Mouse (Mus musculus) heart, adult 9 months (tissue): ENCODE measurements at regions not wholly inside any gene's neighbourhood (a gene's known extent, or its start where the extent isn't known, plus 50 kb on each side); places are given as distances from the start of the nearest gene placed in this dataset.
A peak's percentile ranks its signal among the peaks of the same experiment; 100 is the strongest.

Experiments
- DNase-seq, 2 experiments: peaks; one replicate each; pipeline ENCODE4 v3.0.0; 2022; ENCODE audit warnings: low spot score in 2 of 2

DNA sequence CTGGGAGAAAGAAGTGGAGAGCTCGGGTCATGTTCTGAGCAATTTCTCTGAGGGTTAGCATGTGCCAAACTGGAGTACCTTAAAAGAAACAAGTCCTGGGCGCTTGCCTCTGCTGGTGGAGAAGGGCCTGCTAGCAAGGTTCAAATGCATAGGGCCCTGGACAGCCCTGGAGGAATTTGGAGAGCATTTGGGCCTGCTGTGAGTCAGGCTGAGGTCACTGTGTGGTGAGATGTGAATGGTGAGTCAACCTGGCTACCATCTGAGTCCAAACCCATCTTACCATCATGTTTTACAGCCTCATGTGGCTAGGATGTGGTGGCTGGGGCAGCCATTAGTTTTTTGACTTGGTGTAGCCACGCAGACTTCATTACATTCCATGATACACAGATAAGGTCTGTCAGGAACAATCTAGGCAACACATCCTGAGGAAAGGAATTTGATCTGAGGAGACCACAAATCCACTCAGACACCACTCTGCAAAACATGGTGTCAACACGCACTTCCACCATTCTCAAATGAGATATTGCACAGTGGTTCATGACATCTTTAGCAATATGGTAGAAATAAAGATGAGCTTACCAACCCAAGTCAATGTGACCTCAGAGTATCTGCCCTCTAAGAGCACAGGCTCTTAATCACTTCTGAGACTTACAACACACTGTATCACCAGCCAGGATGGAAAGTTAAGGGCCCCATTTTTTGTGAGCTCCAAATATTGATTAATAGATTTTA lies 83.1 kb downstream of the Thbs2 start:
- no peak for DNase-seq

DNA sequence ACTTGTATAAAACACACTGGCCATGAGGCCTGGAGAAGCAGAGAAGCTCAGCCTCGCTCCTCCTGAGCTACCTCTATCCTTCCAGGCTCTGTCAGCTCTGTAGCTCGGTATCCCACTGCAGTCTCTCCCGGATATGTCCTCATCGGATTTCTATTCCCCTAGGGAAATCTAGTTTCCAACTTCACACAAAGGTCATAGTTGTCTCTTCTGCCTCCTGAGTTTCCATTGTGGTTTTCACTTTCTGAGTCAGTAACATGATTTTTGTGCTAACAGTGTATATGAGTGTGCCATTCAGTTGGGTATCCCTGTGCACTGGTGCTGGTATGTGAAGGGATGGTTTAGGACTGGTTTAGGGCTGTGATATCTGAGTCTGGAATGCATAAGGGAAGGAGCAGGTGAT lies 85.2 kb downstream of the Thbs2 start:
- peak; percentile 18 to 21 for DNase-seq

DNA sequence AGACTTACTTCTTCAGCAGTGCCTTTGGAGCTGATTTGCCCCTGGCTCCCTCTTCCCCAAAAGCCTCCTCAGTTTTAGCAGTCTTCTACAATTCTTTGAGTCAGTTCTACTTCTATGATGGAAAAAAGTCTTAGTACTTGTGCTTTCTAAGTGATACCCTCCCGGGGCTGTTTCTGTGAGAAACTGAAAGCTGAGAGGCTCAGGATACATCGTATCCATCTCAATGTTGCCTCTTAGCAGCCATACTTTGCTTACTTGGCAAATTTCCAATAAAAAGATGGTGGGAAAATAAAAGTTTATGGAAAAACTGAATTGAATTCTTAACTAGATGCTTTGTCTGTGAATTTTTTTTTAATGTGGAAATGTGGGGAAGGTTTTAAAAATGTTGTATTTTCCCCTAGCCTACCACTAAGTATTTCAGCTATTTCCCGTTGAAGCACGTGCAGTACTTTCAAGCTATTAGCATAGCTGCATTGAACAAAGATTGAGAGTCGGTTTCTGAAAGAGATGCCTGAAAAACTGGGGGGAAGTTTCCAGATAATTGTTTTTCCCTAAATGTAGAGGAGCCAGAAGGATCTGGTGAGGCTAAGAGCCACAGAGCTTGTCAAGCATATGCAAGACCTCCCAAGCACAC lies 87.6 kb downstream of the Thbs2 start:
- DNase-seq, result no peak

DNA sequence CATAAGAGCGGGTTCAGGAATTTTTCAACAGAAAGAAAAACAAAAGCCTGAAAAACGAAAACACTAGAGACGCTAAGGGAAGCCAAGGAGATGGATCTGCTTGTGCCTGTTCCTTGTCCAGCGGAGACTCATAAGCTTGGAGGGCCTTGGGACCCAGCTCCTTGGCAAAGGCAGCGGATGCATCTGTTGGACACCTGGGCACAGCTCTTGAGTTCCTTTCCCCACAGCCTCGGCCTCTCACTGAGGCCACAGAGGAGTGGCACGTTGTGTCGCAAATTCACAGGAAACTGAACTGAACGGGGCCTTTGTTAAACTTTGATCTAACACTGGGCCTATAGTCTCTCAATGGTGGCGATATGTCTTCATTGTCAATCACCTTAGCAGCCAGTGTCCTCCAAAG lies 94.4 kb downstream of the Thbs2 start:
- DNase-seq, result peak in 1 of 2 experiments; percentile 20

DNA sequence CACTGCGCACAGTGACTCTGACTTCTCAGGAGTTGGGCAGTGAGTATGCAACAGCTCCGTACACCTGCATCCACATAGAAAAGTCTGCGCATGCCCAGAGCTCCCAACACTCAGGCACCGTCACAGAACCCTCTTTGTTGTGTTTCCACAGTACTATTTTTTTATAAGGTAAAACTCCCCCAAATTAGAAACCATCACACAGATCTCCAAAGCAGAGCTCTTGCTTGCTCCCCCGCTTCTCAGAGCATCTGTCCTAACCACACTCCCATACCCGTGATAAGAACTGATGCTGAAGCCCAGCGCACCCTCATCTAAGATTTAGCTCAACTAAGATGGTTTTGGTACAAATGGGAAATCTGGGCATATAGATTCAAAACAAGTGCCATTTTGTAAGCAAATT lies 97.6 kb downstream of the Thbs2 start:
- DNase-seq, result no peak

DNA sequence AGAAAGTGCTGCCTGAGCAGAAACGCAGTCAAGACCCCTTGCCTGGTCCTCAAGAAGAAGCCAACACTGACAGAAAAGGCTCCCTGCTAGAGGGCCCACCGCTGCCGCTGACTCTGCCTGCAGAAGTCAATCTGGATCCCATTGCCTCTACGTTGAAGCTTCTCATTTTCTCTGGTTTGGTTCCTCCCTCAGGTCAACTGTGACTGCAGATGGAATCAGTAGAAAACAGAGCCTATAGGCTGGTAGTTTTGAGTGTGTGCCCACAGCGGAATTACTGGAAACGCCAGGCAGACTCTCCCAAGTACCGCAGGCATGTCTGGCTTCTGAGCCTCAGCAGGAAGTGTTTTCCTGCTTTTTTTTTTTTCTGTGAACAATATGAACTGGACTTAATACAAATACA lies 98.5 kb downstream of the Thbs2 start:
- DNase-seq, result no peak

DNA sequence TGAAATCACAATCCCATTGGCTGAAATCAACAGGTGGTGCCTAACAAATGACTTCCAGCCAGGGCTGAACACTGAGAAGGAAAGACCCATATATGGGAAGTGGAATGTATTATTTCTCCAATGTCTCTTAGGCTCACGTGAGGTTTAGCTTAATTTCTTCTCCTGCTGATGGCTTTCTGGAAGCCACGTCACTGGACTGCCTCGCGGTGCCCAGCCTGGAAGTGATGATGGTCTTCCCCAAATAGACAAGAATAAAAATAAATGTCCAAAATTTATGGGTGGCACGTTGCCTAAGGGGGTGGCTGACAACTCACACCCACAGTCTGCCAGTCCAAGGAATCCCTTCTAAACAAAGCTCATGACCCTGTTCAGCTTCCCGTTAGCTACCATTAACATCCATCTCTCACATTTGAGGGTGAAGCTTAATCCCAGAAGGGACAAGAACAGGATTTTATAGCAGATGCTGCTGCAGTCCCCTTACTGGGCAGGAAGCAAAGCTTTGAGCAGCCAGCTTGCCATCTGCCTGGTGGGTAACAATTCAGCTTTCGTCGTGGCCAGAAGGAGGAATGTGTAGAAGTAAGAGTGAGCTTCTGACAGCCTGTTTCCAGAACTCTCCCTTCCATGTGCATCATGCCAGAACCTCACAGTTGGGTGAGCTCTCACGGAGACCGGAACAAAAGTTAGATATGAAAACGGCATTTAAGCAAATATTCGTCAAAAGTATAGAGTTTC lies 105.8 kb downstream of the Thbs2 start:
- no peak for DNase-seq

DNA sequence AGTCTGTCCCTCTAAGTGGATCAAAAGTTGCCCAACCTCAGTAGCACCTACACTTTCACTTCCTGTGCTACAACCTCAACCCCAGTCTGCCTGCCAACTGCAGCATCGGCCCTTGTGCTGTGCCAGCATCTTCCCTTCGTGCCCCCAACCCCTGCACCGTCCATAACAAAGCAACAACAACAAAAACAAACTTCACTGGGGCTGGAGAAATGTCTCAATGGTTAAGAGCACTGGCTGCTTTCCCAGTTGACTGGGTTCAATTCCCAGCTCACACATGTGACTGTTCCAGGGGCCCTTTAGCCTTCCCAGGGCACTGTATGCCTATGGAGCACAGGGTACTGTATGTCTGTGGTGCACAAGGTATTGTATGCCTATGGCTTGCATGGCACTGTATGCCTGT lies 114.4 kb downstream of the Thbs2 start:
- DNase-seq, result no peak

DNA sequence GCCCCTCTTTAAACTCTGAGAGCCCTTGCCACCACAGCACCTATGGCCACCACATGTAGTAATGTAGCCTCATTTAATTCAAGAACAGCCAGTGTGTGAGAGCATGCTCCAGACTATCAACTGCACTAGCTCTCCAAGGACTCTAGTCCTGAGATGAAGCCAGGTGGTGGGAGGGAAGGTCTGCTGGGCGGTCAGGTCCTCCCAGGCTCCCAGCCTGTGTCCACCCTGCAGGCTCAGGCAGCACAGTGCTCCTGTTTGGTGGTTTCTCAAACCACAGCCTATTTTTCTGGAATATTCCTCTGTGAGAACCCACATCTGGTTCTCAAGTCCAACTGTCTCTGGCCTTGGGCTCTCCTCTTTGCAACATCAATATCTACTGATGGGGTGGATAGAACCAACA lies 115.3 kb downstream of the Thbs2 start:
- peak; percentile 8 to 22 for DNase-seq

DNA sequence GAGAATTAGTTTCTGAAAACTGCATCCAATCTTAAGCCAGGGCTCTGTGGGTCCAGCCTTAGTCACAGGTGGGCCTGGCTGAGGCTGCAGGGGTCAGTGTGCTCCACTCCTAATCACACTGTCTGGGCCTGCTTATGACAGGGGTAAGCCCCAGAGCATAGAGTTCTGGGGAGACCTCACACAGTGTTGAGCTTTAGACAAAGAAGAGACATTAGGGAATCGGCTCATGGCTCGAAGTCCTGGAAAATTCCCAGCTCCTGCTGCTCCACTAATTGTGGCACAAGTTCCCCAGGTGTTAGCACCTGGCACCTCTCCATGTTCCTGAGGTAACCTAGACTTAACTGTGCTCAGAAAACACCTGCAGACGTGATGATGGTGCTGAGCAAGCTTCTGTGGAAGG lies 115.8 kb downstream of the Thbs2 start:
- DNase-seq, result no peak

DNA sequence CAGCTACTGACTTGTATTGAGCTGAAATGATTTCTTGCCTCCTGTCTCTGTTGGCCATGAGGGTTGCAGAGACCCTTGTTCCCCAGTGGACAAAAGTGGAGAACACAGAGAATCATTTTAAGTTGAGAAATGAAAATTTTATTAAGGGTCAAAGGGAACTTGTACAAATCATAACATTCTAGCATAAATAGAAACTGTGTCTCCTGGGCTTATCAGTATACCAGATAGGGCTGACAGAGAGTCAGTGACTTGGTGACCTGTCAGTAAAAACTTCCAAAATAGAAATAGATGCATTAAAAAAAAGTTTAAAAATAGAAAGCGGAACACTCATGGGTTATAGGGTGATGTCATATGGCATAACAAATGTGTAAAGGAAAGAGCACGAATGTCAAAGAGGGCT lies 117.9 kb downstream of the Thbs2 start:
- no peak for DNase-seq

DNA sequence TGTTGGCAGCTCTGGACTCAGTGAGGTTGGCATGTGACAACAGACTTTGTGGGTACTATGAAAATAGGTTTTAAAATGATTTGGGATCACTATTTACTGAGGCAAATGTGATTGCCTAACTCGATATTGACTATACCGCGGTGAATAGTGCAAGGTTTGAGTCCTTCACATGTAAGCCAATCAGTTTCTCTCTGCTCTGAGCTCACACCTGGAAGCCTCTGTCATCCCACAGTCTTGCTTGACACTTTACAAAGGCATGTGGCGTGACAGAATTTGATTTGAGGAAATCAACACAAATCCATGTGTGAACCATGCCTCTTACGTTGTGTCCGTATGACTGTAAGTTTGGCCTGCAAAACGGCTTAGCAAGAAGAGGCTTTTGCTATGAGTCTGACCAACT lies 122.9 kb downstream of the Thbs2 start:
- DNase-seq, result no peak

DNA sequence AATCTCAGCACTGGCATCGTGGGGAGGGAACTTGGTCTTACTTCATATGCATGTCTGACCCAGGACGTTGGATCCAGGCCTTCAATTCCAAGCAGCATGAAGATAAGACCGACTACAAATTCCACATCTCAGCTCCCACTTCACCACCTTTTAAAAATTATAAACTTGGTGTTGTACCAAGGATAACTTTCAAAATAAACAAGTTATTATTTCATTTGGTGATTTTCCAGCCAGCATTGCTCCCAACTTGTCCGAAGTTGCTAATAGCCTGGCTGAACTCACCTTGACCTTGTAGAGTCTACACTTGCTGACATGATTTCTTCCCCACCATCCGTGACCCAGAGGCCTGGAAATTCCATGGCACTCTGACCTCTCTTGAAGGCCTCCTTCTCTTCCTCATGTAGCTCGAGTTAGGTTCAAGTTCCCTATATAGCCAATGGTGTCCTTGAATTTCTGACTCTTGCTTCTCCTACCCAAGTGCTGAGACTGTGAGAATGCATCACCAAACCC lies 123.7 kb downstream of the Thbs2 start:
- DNase-seq, result peak; percentile 13 to 37

DNA sequence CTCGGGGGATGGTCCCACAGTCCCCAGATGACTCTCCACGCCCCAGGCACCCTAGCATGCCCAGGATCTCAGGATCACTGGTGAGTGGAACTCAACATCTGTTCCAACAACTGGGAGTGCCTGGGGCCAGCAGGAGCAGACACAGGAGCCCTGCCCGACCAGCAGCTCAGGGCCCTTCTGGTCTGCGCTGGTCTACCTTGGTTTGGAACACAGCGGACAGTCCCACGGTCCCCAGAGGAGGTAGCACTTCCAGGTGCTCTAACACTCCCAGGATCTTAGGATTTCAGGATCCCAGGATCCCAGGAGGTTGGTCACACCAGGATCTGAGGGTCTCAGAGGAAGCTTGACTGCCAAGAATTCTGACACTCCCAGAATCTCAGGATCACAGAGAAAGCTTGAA lies 131.8 kb downstream of the Thbs2 start:
- no peak for DNase-seq

DNA sequence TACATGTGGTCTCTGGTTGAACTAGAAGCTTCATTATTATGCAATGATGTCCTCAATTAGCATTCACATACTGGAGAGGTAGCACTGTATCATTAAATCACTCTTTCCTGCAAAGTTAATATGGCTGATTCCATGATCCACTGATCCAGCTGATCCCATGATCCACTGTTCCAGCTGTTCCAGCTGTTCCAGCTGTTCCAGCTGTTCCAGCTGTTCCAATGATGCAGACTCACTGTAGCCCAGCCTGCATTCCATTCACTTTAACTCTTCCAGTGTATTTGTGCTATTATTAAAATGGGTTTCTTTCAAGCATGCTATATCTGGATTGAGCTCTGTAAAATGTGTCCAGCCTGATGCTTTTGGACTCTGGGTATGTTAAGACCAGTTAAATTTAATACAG lies 136.8 kb downstream of the Thbs2 start:
- no peak for DNase-seq

DNA sequence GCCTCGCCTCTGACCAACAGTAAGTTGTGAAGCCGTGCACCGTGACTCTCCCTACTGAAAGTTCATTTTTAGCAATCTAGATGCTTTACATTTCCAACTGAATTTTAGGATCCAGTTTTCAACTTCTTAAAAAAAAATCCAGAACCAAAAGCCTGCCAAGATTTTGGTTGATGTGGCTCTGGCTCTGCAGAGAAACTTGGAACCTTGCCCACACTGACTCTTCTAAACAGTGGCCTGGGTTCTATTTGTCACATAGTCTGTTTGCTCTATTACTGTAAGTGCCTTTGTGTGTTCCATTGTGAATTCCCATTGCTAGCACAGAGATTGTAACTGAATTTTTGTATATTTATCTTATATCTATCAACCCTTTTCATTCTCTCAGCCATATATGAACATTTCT lies 140.8 kb downstream of the Thbs2 start:
- DNase-seq, result no peak

DNA sequence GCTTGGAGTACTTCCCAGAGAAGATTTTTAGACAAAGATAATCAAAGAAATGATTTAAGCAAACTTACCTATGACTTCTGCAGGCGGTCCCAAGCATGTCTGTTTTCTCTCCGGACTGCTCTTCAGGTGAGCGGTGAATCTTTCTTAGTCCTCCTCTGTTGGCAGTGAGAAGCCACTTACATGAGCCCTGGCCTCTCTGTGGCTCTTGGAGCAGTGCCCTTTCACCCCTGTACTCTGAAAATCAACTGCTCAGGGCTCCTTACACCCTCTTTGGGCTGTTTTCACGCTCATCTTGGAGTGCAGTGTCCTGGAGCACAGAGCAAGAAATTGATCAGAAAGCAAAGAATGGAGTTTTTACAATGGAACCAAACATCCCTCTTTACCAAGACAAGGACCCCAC lies 142.0 kb downstream of the Thbs2 start:
- no peak for DNase-seq

DNA sequence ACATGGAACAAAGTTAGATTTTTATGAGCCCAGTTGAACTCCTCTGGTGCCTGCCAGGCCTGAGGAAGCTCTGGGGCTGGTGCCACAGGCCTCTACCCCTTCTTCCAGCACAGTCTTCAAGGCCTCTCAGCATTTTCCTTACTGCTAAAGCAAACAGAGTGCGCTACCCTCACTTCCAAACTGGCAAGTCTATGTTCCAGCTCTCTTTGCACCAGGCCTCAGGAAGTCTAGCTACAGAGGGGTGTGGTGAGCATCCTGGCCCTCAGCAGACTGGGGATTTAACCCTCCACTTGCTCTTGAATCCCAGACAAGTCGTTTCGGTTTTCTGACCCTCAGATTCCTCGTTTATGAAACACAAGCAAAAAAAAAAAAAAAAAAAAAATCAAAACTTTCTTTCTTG lies 142.4 kb downstream of the Thbs2 start:
- no peak for DNase-seq

DNA sequence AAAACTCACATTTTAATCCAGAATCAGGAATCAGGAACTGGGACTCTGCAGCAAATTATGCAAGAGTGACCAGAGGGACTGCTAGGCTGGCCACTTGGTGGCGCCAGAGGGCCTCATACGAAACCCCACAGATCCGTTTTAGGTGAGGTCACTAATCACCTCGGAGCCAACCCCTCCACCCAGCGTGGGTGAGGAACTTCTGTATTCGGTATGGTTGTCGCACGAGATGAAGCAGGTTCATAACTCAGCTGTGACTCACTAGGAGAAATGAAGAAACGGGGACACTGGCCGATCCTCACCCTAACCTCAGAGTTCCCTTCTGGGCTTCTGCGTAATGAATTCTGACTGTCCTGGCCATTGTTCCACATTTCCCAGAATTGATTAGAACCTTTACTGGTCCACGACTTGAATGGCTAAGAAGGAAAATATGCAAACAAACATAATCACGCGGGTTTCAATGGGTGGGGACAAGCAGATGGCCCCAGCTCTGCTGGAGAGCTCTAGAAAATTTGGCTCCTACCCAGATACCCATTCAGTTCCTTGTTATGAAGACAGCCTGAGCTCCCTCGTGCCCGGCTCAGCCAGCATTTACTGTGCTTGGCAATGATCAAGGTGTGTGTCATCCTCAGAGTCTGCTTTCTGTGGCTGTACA lies 148.1 kb downstream of the Thbs2 start:
- peak; percentile 72 to 83 for DNase-seq

DNA sequence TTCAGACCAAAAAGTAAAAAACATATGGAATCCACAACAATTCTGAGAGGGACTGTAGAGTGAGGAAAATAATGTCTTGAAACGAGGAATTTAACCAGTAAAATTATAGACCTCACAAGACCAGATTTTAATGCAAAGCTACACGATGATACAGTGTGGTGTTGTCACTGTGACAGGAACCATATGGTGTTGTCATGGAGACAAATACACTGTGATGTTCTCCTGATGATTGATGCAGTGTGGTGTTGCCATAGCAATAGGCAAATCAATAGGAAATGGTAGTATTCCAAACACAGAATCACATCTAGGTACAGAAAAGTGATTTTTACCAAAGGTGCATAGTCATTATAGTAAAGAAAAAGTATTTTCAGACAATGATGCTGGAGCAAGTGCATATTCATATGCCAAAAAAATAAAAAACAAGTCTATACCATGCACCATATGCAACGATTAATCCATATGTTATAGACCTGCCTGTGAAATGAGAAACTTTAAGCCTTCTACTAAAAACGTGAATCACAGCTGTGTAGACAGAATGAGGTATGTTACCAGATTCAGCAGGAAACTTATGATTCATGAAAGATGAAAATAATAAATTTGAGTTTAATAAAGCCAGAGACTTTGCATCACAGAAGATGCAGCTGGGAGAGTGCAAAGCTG lies 149.6 kb downstream of the Thbs2 start:
- DNase-seq, result no peak

DNA sequence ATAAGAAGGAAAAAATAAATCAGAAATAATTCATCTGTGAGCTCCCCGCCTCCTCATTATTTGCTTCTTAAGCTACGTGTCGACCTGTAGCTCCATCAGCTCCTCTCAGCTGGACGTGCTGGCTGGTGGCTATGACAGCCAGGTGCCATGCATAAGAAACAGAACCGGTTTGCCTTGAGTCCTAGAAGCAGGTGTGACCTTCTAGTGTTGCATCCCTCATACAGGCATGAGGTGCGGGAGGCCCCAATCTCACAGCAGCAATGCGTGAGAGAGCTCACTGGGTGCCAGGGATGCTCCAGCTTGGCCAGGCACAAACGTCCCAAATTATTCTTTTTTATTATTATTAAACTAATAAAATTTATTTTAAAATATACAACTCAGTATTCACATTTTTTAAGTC lies 153.0 kb downstream of the Thbs2 start:
- no peak for DNase-seq
